Mouse (Mus musculus) kidney, adult 2 months (tissue): ENCODE measurements around the gene Slco2a1.

Experiments
- CTCF ChIP-seq: fragments of 200-500 bp; conservative IDR thresholded peaks from 2 replicates; pipeline ENCODE4 v1.5.1; 2011; ENCODE audit warnings: low read depth, mild to moderate bottlenecking, control low read depth, low read length, moderate library complexity, mixed read lengths; ENCODE audit not compliant: insufficient read depth, insufficient read length
- POLR2A ChIP-seq: fragments of 200-500 bp; IDR thresholded peaks from one replicate; pipeline ENCODE4 v1.6.1; 2011; ENCODE audit warnings: low read depth, low read length, control low read depth

DNA sequence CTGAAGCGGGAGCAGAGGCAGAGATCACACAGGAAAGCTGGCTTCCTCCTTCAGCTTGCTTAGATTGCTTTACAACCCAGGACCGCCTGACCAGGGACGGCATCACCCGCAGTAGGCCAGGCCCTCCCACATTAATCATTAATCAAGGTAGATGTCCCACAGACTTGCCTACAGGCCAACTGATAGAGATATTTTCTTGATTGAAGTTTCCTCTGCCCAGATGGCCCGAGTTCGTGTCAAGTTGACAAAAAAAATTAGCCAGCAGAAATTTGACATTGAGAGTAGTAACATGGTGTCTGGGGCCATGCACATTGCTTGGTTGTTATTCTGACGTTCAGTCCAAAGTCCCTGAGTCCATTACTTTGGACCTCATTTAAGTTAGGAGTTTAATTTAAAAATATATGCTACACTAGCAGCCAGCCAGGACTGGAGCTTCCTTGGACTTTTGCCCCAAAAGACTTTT, 60.6 kb downstream of the Slco2a1 start:
- no peak for TF ChIP-seq CTCF
- TF ChIP-seq POLR2A, result no peak
